Mouse (Mus musculus) ES-E14 (cell line): ENCODE results near the gene Gsg1l2. TPM values are rescaled to one million over a fixed set of nuclear protein-coding genes. Genes with fewer than 3 reads are reported as not detected.

Experiments
- DNase-seq: peaks from one replicate; pipeline ENCODE4 v3.0.0-alpha.2; 2013; ENCODE audit warnings: low read depth, low spot score
- H3K27ac ChIP-seq: 2 replicates; pipeline ENCODE4 v1.5.1; 2012; ENCODE audit warnings: low read depth, mild to moderate bottlenecking, low read length, moderate library complexity, mixed read lengths; ENCODE audit not compliant: poor library complexity, insufficient read depth, severe bottlenecking
- H3K36me3 ChIP-seq: 2 replicates; pipeline ENCODE4 v1.6.1; 2012; ENCODE audit warnings: mild to moderate bottlenecking, low read length, moderate library complexity, mixed read lengths; ENCODE audit not compliant: control insufficient read depth, poor library complexity, insufficient read depth, severe bottlenecking
- H3K4me1 ChIP-seq, 2 experiments: fragments of 150-350 bp in 1 of 2; sonication (generic) in 1 of 2; 2 replicates each; pipeline ENCODE4 v1.6.1; 2012; ENCODE audit warnings: low read length in 2 of 2, mild to moderate bottlenecking in 1 of 2, mixed read lengths in 1 of 2; ENCODE audit not compliant: control insufficient read depth in 2 of 2, insufficient read depth in 2 of 2, poor library complexity in 1 of 2
- H3K4me3 ChIP-seq, 2 experiments: fragments of 150-350 bp in 1 of 2; sonication (generic) in 1 of 2; 2 replicates each; pipeline ENCODE4 v1.5.1; 2012; ENCODE audit warnings: low read length in 2 of 2, low read depth in 1 of 2, mild to moderate bottlenecking in 1 of 2, mixed read lengths in 1 of 2; ENCODE audit not compliant: insufficient read depth in 1 of 2, poor library complexity in 1 of 2, severe bottlenecking in 1 of 2
- H3K9ac ChIP-seq: 2 replicates; pipeline ENCODE4 v1.6.1; 2012; ENCODE audit warnings: low read depth, mild to moderate bottlenecking, low read length, mixed read lengths; ENCODE audit not compliant: poor library complexity, insufficient read depth, severe bottlenecking
- H3K9me3 ChIP-seq: fragments of 150-350 bp; sonication (generic); 2 replicates; pipeline ENCODE4 v1.6.1; 2012; ENCODE audit warnings: low read depth, mild to moderate bottlenecking, low read length; ENCODE audit not compliant: control insufficient read depth, insufficient read depth
- CHD2 ChIP-seq: IDR thresholded peaks from 2 replicates; pipeline ENCODE4 v1.6.1; 2014; ENCODE audit warnings: mild to moderate bottlenecking, low read depth, low read length, inconsistent platforms
- HCFC1 ChIP-seq: IDR thresholded peaks from 2 replicates; pipeline ENCODE4 v1.6.1; 2012; ENCODE audit warnings: low read length, inconsistent platforms, borderline replicate concordance; ENCODE audit not compliant: insufficient read depth
- MAFK ChIP-seq: IDR thresholded peaks from 2 replicates; pipeline ENCODE4 v1.6.1; 2014; ENCODE audit warnings: mild to moderate bottlenecking, low read depth, low read length, inconsistent platforms; ENCODE audit not compliant: insufficient read depth
- ZC3H11A ChIP-seq: IDR thresholded peaks from 2 replicates; pipeline ENCODE4 v1.6.1; 2012; ENCODE audit warnings: low read depth, mild to moderate bottlenecking, inconsistent platforms, low read length, borderline replicate concordance
- ZNF384 ChIP-seq: IDR thresholded peaks from 2 replicates; pipeline ENCODE4 v1.6.1; 2012; ENCODE audit warnings: low read depth, low read length, inconsistent platforms
- in situ Hi-C, 2 experiments: fragments of 600-800 bp; cut with MboI; formaldehyde crosslinking; loops; one replicate each; pipeline ENCODE4 v1.15.1; 2025; ENCODE audit warnings: low sequenced_read_pairs in 2 of 2, inconsistent platforms in 1 of 2; ENCODE audit not compliant: unreplicated experiment in 2 of 2
- total RNA-seq: library from RNA; depleted of rRNA; stranded (reverse); fragments of 300-350 nt; gene quantifications from 2 replicates; pipeline ENCODE4 v1.2.3, GENCODE M21; 2012

The Gsg1l2 gene
- total RNA-seq, 1 experiment, result not detected

DNA sequence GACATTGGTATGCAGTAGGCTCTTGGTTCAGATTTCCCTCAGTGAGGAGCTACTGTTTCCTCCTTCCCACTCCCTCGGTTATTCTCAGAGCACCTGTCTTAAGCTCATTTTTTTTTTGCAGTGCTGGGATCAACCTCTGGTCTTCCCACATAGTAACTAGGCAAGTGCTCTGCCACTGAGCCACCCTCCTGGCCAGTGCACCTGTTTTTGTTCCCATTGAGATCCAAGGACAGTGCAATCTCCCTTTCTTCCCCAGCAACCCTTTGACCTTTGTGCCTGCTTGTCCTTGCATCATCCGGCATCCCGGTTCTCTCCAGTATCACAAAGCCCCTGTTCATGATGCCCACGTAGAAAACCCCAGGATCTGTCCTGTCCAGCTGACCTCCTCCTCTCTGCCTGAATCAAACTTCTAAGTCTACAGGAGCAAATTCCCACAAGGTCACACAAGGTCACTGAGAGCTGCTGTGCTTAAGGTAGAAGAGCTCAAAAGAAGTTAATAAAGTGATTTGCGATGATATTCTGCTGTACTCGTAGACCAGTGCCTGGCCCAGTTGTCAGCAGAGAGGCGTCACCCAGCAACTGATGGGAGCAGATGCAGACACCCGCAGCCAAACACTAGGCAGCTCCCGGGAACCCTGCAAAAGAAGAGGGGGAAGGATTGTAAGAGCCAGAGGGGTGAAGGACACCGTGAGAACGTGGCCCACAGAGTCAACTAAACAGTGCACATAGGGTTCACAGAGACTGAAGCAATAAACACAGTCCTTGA lies 32.6 kb downstream of the Gsg1l2 start:
- in situ Hi-C loops, result no loop called here
- Histone ChIP-seq H3K9me3 (no peaks in the 10 kb centered on the region), H3K27ac (no peak overlapping the region), H3K9ac (no peak overlapping the region), H3K4me3 (no peak overlapping the region), H3K4me1 (peaks cover 0 to 8% of the 10 kb centered on the region in 2 experiments; a peak in 2 of 4 replicates), H3K36me3 (no peaks in the 10 kb centered on the region)
- no peak for DNase-seq
- no peak for TF ChIP-seq HCFC1
- no peak for TF ChIP-seq ZC3H11A
- no peak for TF ChIP-seq ZNF384
- TF ChIP-seq CHD2, result no peak
- no peak for TF ChIP-seq MAFK

DNA sequence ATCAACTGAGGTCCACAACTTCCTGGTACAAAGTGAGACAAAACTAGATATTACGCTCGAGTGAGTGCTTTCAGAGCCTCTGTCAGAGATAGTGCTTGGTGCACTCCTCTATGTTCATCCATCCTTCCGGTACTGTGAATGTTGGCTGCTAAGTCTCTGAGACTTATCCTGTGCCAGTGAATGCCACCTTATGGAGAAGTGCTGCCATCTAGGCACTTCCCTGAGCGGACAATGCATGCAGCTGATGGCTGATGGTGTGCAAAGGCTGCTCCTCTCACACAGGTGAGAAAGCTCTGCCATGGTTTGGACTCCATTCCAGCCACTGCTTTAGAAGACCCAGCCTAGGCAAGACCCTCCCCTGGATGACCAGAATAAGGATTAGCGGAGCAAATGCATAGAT lies 33.6 kb downstream of the Gsg1l2 start:
- Histone ChIP-seq H3K4me3 (no peak overlapping the region), H3K9me3 (no peaks in the 10 kb centered on the region), H3K36me3 (no peaks in the 10 kb centered on the region), H3K4me1 (peaks cover 0 to 8% of the 10 kb centered on the region in 2 experiments; a peak in 2 of 4 replicates), H3K9ac (no peak overlapping the region), H3K27ac (no peak overlapping the region)
- DNase-seq, result no peak
- in situ Hi-C loops, result no loop called here
- no peak for TF ChIP-seq MAFK
- no peak for TF ChIP-seq HCFC1

DNA sequence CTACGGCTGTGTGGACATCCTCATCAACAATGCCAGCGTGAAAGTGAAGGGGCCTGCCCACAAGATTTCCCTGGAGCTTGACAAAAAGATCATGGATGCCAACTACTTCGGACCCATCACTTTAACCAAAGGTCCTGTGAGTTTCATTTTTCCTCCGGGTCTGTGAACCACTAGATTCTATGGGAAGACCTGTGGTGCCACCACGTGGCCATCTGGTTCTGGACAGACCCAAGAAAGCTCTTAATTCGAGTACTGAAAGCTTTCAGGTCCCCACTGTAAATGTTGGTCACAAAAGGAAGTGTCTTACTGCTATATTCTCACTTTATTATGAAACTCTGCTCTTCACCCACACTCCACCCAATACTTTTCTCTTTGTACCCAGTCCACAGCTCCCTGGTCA lies 37.1 kb downstream of the Gsg1l2 start:
- H3K36me3 ChIP-seq, result no peaks in the 10 kb centered on the region
- H3K27ac ChIP-seq, result no peak overlapping the region
- in situ Hi-C loops, result no loop called here
- no peaks in the 10 kb centered on the region for H3K9me3 ChIP-seq
- no peak for TF ChIP-seq MAFK
- no peak for TF ChIP-seq ZNF384
- no peak for TF ChIP-seq HCFC1
- no peak for TF ChIP-seq CHD2
- TF ChIP-seq ZC3H11A, result no peak
- DNase-seq, result no peak
- H3K9ac ChIP-seq, result no peak overlapping the region
- H3K4me3 ChIP-seq, result no peak overlapping the region
- peaks cover 0 to 8% of the 10 kb centered on the region in 2 experiments; a peak in 2 of 4 replicates for H3K4me1 ChIP-seq

DNA sequence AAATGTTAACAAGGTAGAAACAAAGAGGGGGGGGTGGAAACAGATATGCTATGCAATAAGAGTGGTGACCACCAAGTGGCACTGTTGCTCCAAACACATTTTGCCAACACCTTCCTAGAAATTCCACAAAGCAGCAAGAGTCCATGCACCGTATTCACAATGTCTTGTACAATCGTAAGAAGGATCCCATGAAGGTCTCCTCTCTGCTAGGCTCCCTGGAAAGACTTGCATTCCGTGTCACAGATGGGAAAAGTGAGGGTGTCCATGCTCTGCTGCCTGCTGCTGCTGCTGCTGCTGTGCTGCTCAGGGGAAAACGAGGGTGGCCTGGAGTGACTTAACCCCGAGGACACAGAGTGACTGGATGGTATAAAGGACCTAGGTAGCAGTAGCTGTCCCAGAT lies 45.2 kb downstream of the Gsg1l2 start:
- H3K4me1 ChIP-seq, result no peaks in the 10 kb centered on the region
- DNase-seq, result no peak
- TF ChIP-seq CHD2 (no peak), ZC3H11A (0 out of 2 replicates have a peak, but pooled peaks have one; percentile 34)
- no peaks in the 10 kb centered on the region for H3K36me3 ChIP-seq
- H3K9me3 ChIP-seq, result no peaks in the 10 kb centered on the region
- in situ Hi-C loops, result no loop called here
- no peak overlapping the region for H3K4me3 ChIP-seq
- H3K9ac ChIP-seq, result no peak overlapping the region
- no peak overlapping the region for H3K27ac ChIP-seq

DNA sequence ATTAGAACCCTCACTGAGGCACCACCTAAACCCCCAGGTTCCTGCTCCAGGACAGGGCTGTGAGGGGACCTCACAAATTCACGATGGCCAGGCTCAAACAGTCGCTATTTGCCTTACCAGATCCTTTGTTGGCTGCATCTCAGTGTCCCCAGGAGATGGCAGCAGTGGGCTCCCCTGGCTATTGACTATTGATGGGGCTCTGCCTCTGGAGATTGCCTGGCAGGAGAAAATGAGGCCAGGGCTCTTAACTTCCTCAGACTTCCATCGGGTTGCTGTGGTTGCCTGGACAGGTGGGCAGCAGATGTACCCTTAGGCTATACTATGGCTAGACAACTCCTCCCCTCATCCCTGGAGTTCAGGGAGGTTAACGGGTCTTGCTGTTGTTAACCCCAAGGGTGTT lies 45.8 kb downstream of the Gsg1l2 start:
- TF ChIP-seq MAFK (no peak), ZC3H11A (no peak), HCFC1 (no peak), ZNF384 (no peak), CHD2 (no peak)

More for the DNA sequence above, 45.8 kb downstream of the Gsg1l2 start:
- Histone ChIP-seq H3K4me3 (no peak overlapping the region), H3K9me3 (no peaks in the 10 kb centered on the region), H3K36me3 (no peaks in the 10 kb centered on the region), H3K9ac (no peak overlapping the region), H3K4me1 (no peaks in the 10 kb centered on the region), H3K27ac (no peak overlapping the region)
- no peak for DNase-seq
- in situ Hi-C loops, result no loop called here
